Mouse (Mus musculus) MEL (cell line): ENCODE data around the gene Olfr1347. TPM values are rescaled to one million over a fixed set of nuclear protein-coding genes. Genes with fewer than 3 reads are reported as not detected.

ENCODE experiments used
- DNase-seq: peaks from one replicate; pipeline ENCODE4 v3.0.0; 2011; ENCODE audit warnings: low read depth, low spot score
- H3K27ac ChIP-seq: 2 replicates; pipeline ENCODE4 v1.5.1; 2012; ENCODE audit warnings: low read depth, mild to moderate bottlenecking, control low read depth, low read length, moderate library complexity; ENCODE audit not compliant: control insufficient read depth
- H3K27me3 ChIP-seq, 2 experiments: fragments of 150-350 bp in 1 of 2; sonication (generic) in 1 of 2; 2 replicates each; pipeline ENCODE4 v1.6.1; 2012; ENCODE audit warnings: low read length in 2 of 2, mild to moderate bottlenecking in 2 of 2, improper control_type of control experiment in 1 of 2, moderate library complexity in 1 of 2; ENCODE audit not compliant: insufficient read depth in 2 of 2, control insufficient read depth in 1 of 2
- H3K36me3 ChIP-seq, 2 experiments: 2 replicates each; pipeline ENCODE4 v1.6.1; 2012 to 2014; ENCODE audit warnings: low read length in 2 of 2, improper control_type of control experiment in 1 of 2, inconsistent platforms in 1 of 2, mild to moderate bottlenecking in 1 of 2; ENCODE audit not compliant: insufficient read depth in 2 of 2, control insufficient read depth in 1 of 2
- H3K4me1 ChIP-seq, 2 experiments: fragments of 150-350 bp in 1 of 2; sonication (generic) in 1 of 2; 2 replicates each; pipeline ENCODE4 v1.6.1; 2012; ENCODE audit warnings: low read length in 2 of 2, improper control_type of control experiment in 1 of 2, mild to moderate bottlenecking in 1 of 2; ENCODE audit not compliant: insufficient read depth in 2 of 2, control insufficient read depth in 1 of 2
- H3K4me3 ChIP-seq, 2 experiments: fragments of 150-350 bp in 1 of 2; sonication (generic) in 1 of 2; 2 replicates each; pipeline ENCODE4 v1.5.1; 2012; ENCODE audit warnings: low read depth in 2 of 2, low read length in 2 of 2, mild to moderate bottlenecking in 2 of 2, moderate library complexity in 2 of 2, control low read depth in 1 of 2, improper control_type of control experiment in 1 of 2; ENCODE audit not compliant: control insufficient read depth in 1 of 2, insufficient read depth in 1 of 2
- H3K79me2 ChIP-seq: 2 replicates; pipeline ENCODE4 v1.6.1; 2012; ENCODE audit warnings: mild to moderate bottlenecking, low read length, moderate library complexity; ENCODE audit not compliant: control insufficient read depth, poor library complexity, insufficient read depth
- H3K9ac ChIP-seq: 2 replicates; pipeline ENCODE4 v1.6.1; 2012; ENCODE audit warnings: low read depth, mild to moderate bottlenecking, control low read depth, low read length, moderate library complexity; ENCODE audit not compliant: control insufficient read depth, poor library complexity, severe bottlenecking
- H3K9me3 ChIP-seq: fragments of 150-350 bp; sonication (generic); replicated peaks from 2 replicates; pipeline ENCODE4 v1.6.1; 2012; ENCODE audit warnings: mild to moderate bottlenecking, low read length, improper control_type of control experiment, moderate library complexity; ENCODE audit not compliant: insufficient read depth
- BHLHE40 ChIP-seq: IDR thresholded peaks from 2 replicates; pipeline ENCODE4 v1.6.1; 2012; ENCODE audit warnings: low read depth, mild to moderate bottlenecking, inconsistent platforms, low read length, improper control_type of control experiment, borderline replicate concordance
- CHD1 ChIP-seq: IDR thresholded peaks from 2 replicates; pipeline ENCODE4 v1.6.1; 2012; ENCODE audit warnings: low read depth, mild to moderate bottlenecking, inconsistent platforms, low read length, improper control_type of control experiment
- CTCF ChIP-seq, 3 experiments: IDR thresholded peaks in 2 of 3; conservative IDR thresholded peaks in 1 of 3; 2 replicates each; pipeline ENCODE4 v1.5.1; 2011 to 2012; ENCODE audit warnings: low read length in 3 of 3, low read depth in 2 of 3, mild to moderate bottlenecking in 2 of 3, improper control_type of control experiment in 1 of 3, inconsistent platforms in 1 of 3, mixed read lengths in 1 of 3, moderate library complexity in 1 of 3; ENCODE audit not compliant: control insufficient read depth in 1 of 3, insufficient read depth in 1 of 3, poor library complexity in 1 of 3, severe bottlenecking in 1 of 3
- E2F4 ChIP-seq: IDR thresholded peaks from 2 replicates; pipeline ENCODE4 v1.6.1; 2011; ENCODE audit warnings: low read depth, low read length, improper control_type of control experiment, borderline replicate concordance
- EP300 ChIP-seq, 2 experiments: IDR thresholded peaks; 2 replicates each; pipeline ENCODE4 v1.6.1; 2011; ENCODE audit warnings: improper control_type of control experiment in 2 of 2, low read length in 2 of 2, low read depth in 1 of 2, mild to moderate bottlenecking in 1 of 2
- GABPA ChIP-seq: IDR thresholded peaks from 2 replicates; pipeline ENCODE4 v1.6.1; 2012; ENCODE audit warnings: low read depth, mild to moderate bottlenecking, inconsistent platforms, low read length, improper control_type of control experiment, moderate library complexity
- HCFC1 ChIP-seq: IDR thresholded peaks from 2 replicates; pipeline ENCODE4 v1.6.1; 2012; ENCODE audit warnings: low read depth, mild to moderate bottlenecking, inconsistent platforms, low read length, improper control_type of control experiment, moderate library complexity
- JUND ChIP-seq: IDR thresholded peaks from 2 replicates; pipeline ENCODE4 v1.6.1; 2011; ENCODE audit warnings: low read depth, mild to moderate bottlenecking, improper control_type of control experiment, low read length
- MAFK ChIP-seq: IDR thresholded peaks from 2 replicates; pipeline ENCODE4 v1.6.1; 2011; ENCODE audit warnings: low read depth, mild to moderate bottlenecking, low read length, improper control_type of control experiment, borderline replicate concordance
- MAX ChIP-seq: IDR thresholded peaks from 2 replicates; pipeline ENCODE4 v1.6.1; 2011; ENCODE audit warnings: low read length, improper control_type of control experiment
- MEF2A ChIP-seq: IDR thresholded peaks from 2 replicates; pipeline ENCODE4 v1.6.1; 2014; ENCODE audit warnings: low read depth, mild to moderate bottlenecking, inconsistent platforms, low read length, improper control_type of control experiment; ENCODE audit not compliant: poor library complexity, insufficient replicate concordance, severe bottlenecking; ENCODE audit errors: extremely low read depth
- MYC ChIP-seq: IDR thresholded peaks from 2 replicates; pipeline ENCODE4 v1.6.1; 2011; ENCODE audit warnings: low read depth, mild to moderate bottlenecking, low read length, improper control_type of control experiment, moderate library complexity
- NELFE ChIP-seq: IDR thresholded peaks from 2 replicates; pipeline ENCODE4 v1.6.1; 2011; ENCODE audit warnings: low read depth, low read length, improper control_type of control experiment
- NRF1 ChIP-seq: IDR thresholded peaks from 2 replicates; pipeline ENCODE4 v1.6.1; 2014; ENCODE audit warnings: low read depth, mild to moderate bottlenecking, inconsistent platforms, low read length, improper control_type of control experiment, moderate library complexity; ENCODE audit not compliant: poor library complexity, insufficient read depth, severe bottlenecking
- POLR2A ChIP-seq, 2 experiments: IDR thresholded peaks; 2 replicates each; pipeline ENCODE4 v1.6.1; 2011 to 2012; ENCODE audit warnings: low read length in 2 of 2, mild to moderate bottlenecking in 2 of 2, control low read depth in 1 of 2, improper control_type of control experiment in 1 of 2, low read depth in 1 of 2, moderate library complexity in 1 of 2; ENCODE audit not compliant: control insufficient read depth in 1 of 2, insufficient read depth in 1 of 2, poor library complexity in 1 of 2
- POLR2AphosphoS2 ChIP-seq: IDR thresholded peaks from 2 replicates; pipeline ENCODE4 v1.6.1; 2011; ENCODE audit warnings: low read length, improper control_type of control experiment
- POLR2AphosphoS5 ChIP-seq: IDR thresholded peaks from 2 replicates; pipeline ENCODE4 v1.6.1; 2012; ENCODE audit warnings: low read depth, borderline replicate concordance, mild to moderate bottlenecking, inconsistent platforms, low read length, moderate library complexity, mixed read lengths
- SMC3 ChIP-seq: IDR thresholded peaks from 2 replicates; pipeline ENCODE4 v1.6.1; 2011; ENCODE audit warnings: low read depth, low read length, improper control_type of control experiment
- TAL1 ChIP-seq: IDR thresholded peaks from 2 replicates; pipeline ENCODE4 v1.6.1; 2012; ENCODE audit warnings: mild to moderate bottlenecking, inconsistent platforms, low read length, moderate library complexity, mixed read lengths
- TBP ChIP-seq: IDR thresholded peaks from 2 replicates; pipeline ENCODE4 v1.8.0; 2011; ENCODE audit warnings: low read depth, low read length, improper control_type of control experiment
- USF1 ChIP-seq: IDR thresholded peaks from 2 replicates; pipeline ENCODE4 v1.6.1; 2014; ENCODE audit warnings: low read depth, mild to moderate bottlenecking, inconsistent platforms, low read length, improper control_type of control experiment, moderate library complexity
- USF2 ChIP-seq, 2 experiments: IDR thresholded peaks; 2 replicates each; pipeline ENCODE4 v1.6.1; 2011 to 2012; ENCODE audit warnings: improper control_type of control experiment in 2 of 2, low read length in 2 of 2, borderline replicate concordance in 1 of 2, inconsistent platforms in 1 of 2, low read depth in 1 of 2, mild to moderate bottlenecking in 1 of 2; ENCODE audit not compliant: insufficient read depth in 1 of 2
- ZC3H11A ChIP-seq: IDR thresholded peaks from 2 replicates; pipeline ENCODE4 v1.6.1; 2012; ENCODE audit warnings: low read depth, mild to moderate bottlenecking, inconsistent platforms, low read length, improper control_type of control experiment
- ZNF384 ChIP-seq: IDR thresholded peaks from 2 replicates; pipeline ENCODE4 v1.6.1; 2012; ENCODE audit warnings: low read depth, mild to moderate bottlenecking, inconsistent platforms, low read length, improper control_type of control experiment
- polyA plus RNA-seq, 2 experiments: library from polyadenylated mRNA; stranded (reverse) in 1 of 2; unstranded in 1 of 2; fragments of >175 nt in 1 of 2; fragments of >200 nt in 1 of 2; gene quantifications; 2 replicates each; pipeline versions ENCODE4 v1.2.1 to v1.2.4; 2012; ENCODE audit warnings: low replicate concordance in 2 of 2, low read depth in 1 of 2; ENCODE audit not compliant: insufficient read length in 2 of 2, insufficient read depth in 1 of 2, missing spikeins in 1 of 2
- total RNA-seq: library from RNA; depleted of rRNA; stranded (reverse); fragments of 300-350 nt; gene quantifications from 2 replicates; pipeline ENCODE4 v1.2.3, GENCODE M21; 2012

The Olfr1347 gene
- total and polyA plus RNA-seq, 3 experiments, result not detected

DNA sequence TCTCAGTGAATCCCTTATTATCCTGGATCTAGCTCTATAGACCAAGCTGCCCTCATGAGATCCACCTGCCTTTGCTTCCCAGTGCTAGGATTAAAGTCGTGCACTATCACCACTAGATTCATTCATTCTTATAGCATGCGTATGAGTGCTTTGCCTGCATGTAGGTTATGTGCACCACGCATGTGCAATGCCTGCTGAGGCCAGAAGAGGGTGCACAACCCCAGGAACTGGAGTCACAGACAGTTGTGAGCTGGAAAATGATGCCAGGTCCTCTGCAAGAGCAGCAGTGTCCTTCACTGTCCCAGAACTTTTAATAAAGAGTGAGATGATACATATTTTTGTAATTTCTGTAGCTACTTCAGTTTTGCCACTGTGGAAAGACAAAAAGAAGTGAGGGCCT, 25.4 kb upstream of the Olfr1347 start:
- Histone ChIP-seq H3K9ac (no peak overlapping the region), H3K9me3 (no peaks in the 10 kb centered on the region), H3K4me3 (no peak overlapping the region), H3K27me3 (no peaks in the 10 kb centered on the region), H3K4me1 (no peaks in the 10 kb centered on the region), H3K79me2 (no peaks in the 10 kb centered on the region), H3K27ac (no peak overlapping the region), H3K36me3 (no peaks in the 10 kb centered on the region)
- peak; percentile 16 for DNase-seq
- TF ChIP-seq EP300 (IDR thresholded peaks at IDR 0.05; ENCODE audit: low read depth in 1 of 2, low read length in 2 of 2) (no peak), CTCF (IDR thresholded peaks at IDR 0.05 in 2 of 3, conservative IDR thresholded peaks at IDR 0.05 in 1 of 3; ENCODE audit: control insufficient read depth in 1 of 3, insufficient read depth in 1 of 3, low read depth in 2 of 3, low read length in 3 of 3, poor library complexity in 1 of 3, severe bottlenecking in 1 of 3) (peak; percentile 24 to 33 (median 26); a peak in 3 of 6 replicates), E2F4 (no peak), BHLHE40 (no peak)

DNA sequence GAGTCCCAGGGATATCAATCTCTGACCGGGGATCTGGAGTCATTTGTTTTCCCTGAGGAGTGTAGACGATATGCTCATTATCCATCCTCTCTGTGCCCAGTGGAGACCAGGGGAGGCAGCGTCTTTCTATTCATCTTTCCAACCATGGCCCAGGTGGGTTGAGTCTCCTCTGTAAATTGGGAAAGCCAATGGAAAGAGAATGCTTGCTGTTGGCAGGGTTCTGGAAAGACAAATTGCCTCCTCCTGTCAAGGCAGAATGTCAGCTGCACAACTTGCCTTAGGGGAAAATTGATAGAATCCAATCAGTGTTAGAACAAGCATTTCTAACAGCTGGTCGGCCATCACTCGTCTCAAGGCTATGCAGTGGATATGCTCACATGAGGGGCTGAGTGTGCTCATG, 23.3 kb upstream of the Olfr1347 start, which contains the start of gene Olfr1349:
Olfr1349 (minus strand) TSS at position 101 of the 400 bp plus-strand sequence.
- Histone ChIP-seq H3K36me3 (no peaks in the 10 kb centered on the region), H3K9me3 (no peaks in the 10 kb centered on the region), H3K27ac (no peak within 1 kb of the TSS), H3K9ac (no peak within 1 kb of the TSS), H3K27me3 (no peaks in the 10 kb centered on the region), H3K4me3 (no peak within 1 kb of the TSS), H3K79me2 (no peaks in the 10 kb centered on the region), H3K4me1 (no peaks in the 10 kb centered on the region)
- DNase-seq, result no peak
- TF ChIP-seq GABPA, result no peak
- no peak for TF ChIP-seq SMC3
- TF ChIP-seq MAFK, result no peak
- no peak for TF ChIP-seq MYC
- TF ChIP-seq BHLHE40, result no peak
- no peak for TF ChIP-seq ZC3H11A
- no peak for TF ChIP-seq POLR2AphosphoS2
- no peak for TF ChIP-seq USF2 (IDR thresholded peaks at IDR 0.05; ENCODE audit: borderline replicate concordance in 1 of 2, insufficient read depth in 1 of 2, low read depth in 1 of 2, low read length in 2 of 2)
- no peak for TF ChIP-seq MEF2A
- TF ChIP-seq TBP, result no peak
- TF ChIP-seq CHD1, result no peak
- TF ChIP-seq MAX, result no peak

DNA sequence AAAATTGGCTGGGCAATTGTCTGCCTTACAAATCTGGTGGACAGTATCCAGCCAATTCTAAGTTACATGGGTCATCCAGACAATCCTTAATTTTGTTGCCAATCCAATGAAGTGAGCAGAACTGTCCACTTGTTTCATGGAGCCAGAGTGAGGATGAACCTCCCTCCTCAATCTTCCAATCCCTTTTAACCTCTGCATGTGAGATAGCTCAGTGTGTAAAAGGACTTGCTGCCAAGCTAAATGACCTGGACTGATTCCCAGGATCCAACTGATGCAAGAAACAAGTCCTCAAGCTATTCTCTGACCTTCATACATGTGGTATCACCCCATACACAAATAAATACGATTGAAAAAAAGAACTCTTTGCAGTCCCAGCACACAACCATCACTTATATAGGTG, 22.1 kb upstream of the Olfr1347 start:
- no peaks in the 10 kb centered on the region for H3K36me3 ChIP-seq
- no peaks in the 10 kb centered on the region for H3K4me1 ChIP-seq
- no peak for DNase-seq
- H3K27me3 ChIP-seq, result no peaks in the 10 kb centered on the region
- H3K79me2 ChIP-seq, result no peaks in the 10 kb centered on the region
- H3K9ac ChIP-seq, result no peak overlapping the region
- no peak overlapping the region for H3K4me3 ChIP-seq
- H3K9me3 ChIP-seq, result no peaks in the 10 kb centered on the region
- no peak overlapping the region for H3K27ac ChIP-seq
- TF ChIP-seq POLR2AphosphoS5 (no peak), E2F4 (no peak), NELFE (no peak), TBP (no peak), GABPA (no peak), TAL1 (no peak), ZNF384 (no peak), NRF1 (no peak), USF1 (no peak), POLR2A (IDR thresholded peaks at IDR 0.05; ENCODE audit: control insufficient read depth in 1 of 2, insufficient read depth in 1 of 2, low read depth in 1 of 2, low read length in 2 of 2, poor library complexity in 1 of 2) (no peak), HCFC1 (no peak), JUND (no peak), POLR2AphosphoS2 (no peak)
